18 mouse cellular contexts compared by ENCODE assay signal in genomic region chr13:94253052-94253451, GRCm38 (mm10). TPM values are rescaled to one million over a fixed set of nuclear protein-coding genes. Genes with fewer than 3 reads are reported as not detected.
A peak's percentile ranks its signal among the peaks of the same experiment; 100 is the strongest.
DNase-seq lines count a peak whose midpoint lies in the region; ATAC-seq and TF ChIP-seq lines count a peak whose summit lies in the region.
"Had no signal": no experiment of that assay in that cellular context is flagged by ENCODE, and none has a peak within 500 bp of the region (broad histone marks: within the 10 kb centered on the region; RNA-seq: fewer than 3 reads in every experiment).

No protein-coding gene starts in this region.

- no peak for DNase-seq in liver, postnatal 0 days
- DNase-seq in stomach, postnatal 0 days (ENCODE audit: low spot score), result peak; percentile 33
- no peak for DNase-seq in kidney, adult 9 months
- DNase-seq: adrenal gland, adult 2 months; adrenal gland, postnatal 25 days; cerebellum, adult 18-20 months; cerebellum, adult 9-11 months; cerebellum, postnatal 36 days; gastrocnemius, adult 2 months; gastrocnemius, postnatal 25 days had no signal

- H3K4me3 ChIP-seq in liver, postnatal 0 days (ENCODE audit: low read depth, low read length), result no peak overlapping the region
- no peak overlapping the region for H3K4me3 ChIP-seq in liver, embryonic 12.5 days
- H3K4me3 ChIP-seq in intestine, embryonic 16.5 days (ENCODE audit: low read length), result no peak overlapping the region
- no peak overlapping the region for H3K4me3 ChIP-seq in small intestine, adult 2 months (ENCODE audit: low read depth, low read length)
- H3K4me3 ChIP-seq in stomach, postnatal 0 days (ENCODE audit: low read depth, low read length), result no peak overlapping the region
- H3K4me3 ChIP-seq in kidney, embryonic 14.5 days (ENCODE audit: low read length), result no peak overlapping the region
- H3K4me3 ChIP-seq: embryonic facial prominence, embryonic 10.5 days; gastrocnemius, adult 2 months; heart, embryonic 12.5 days; hindbrain, embryonic 10.5 days had no signal

- ATAC-seq in liver, postnatal 0 days, result no peak
- ATAC-seq in liver, embryonic 12.5 days, result no peak
- peak; percentile 60 for ATAC-seq in intestine, embryonic 16.5 days
- ATAC-seq in stomach, postnatal 0 days (ENCODE audit: low FRiP score, low TSS enrichment), result peak; percentile 49
- no peak for ATAC-seq in kidney, embryonic 14.5 days (ENCODE audit: low FRiP score, low TSS enrichment)
- ATAC-seq: forebrain, embryonic 14.5 days had no signal

- no peaks in the 10 kb centered on the region for H3K36me3 ChIP-seq in liver, postnatal 0 days (replicated peaks; ENCODE audit: insufficient read depth, low read length)
- H3K36me3 ChIP-seq in liver, embryonic 12.5 days, result no peaks in the 10 kb centered on the region
- H3K36me3 ChIP-seq in intestine, embryonic 16.5 days (ENCODE audit: control insufficient read depth, insufficient read depth, low read length), result no peaks in the 10 kb centered on the region
- H3K36me3 ChIP-seq in small intestine, adult 2 months (ENCODE audit: control insufficient read depth, insufficient read depth, low read length), result no peaks in the 10 kb centered on the region
- no peaks in the 10 kb centered on the region for H3K36me3 ChIP-seq in stomach, postnatal 0 days (ENCODE audit: control insufficient read depth, insufficient read depth, low read length)
- no peaks in the 10 kb centered on the region for H3K36me3 ChIP-seq in kidney, embryonic 14.5 days (ENCODE audit: control insufficient read depth, insufficient read depth, low read length)
- H3K36me3 ChIP-seq: embryonic facial prominence, embryonic 10.5 days; hindbrain, embryonic 10.5 days had no signal

- H3K9me3 ChIP-seq in liver, postnatal 0 days (ENCODE audit: low read length), result no peaks in the 10 kb centered on the region
- H3K9me3 ChIP-seq in liver, embryonic 12.5 days (replicated peaks), result no peaks in the 10 kb centered on the region
- no peaks in the 10 kb centered on the region for H3K9me3 ChIP-seq in intestine, embryonic 16.5 days (ENCODE audit: control insufficient read depth, low read length)
- H3K9me3 ChIP-seq in stomach, postnatal 0 days (ENCODE audit: control insufficient read depth, low read length), result no peaks in the 10 kb centered on the region
- H3K9me3 ChIP-seq in kidney, embryonic 14.5 days (ENCODE audit: control insufficient read depth, low read length), result no peaks in the 10 kb centered on the region
- H3K9me3 ChIP-seq: embryonic facial prominence, embryonic 10.5 days had no signal

- WGBS in liver, postnatal 0 days (ENCODE audit: insufficient replicate concordance), result 73% methylated on average over 5 of the region's 5 CpGs
- 86% methylated on average over 5 of the region's 5 CpGs for WGBS in liver, embryonic 12.5 days (ENCODE audit: insufficient replicate concordance)
- 53% methylated on average over 5 of the region's 5 CpGs for WGBS in intestine, embryonic 16.5 days
- 24% methylated on average over 5 of the region's 5 CpGs for WGBS in small intestine, adult 2 months
- WGBS in stomach, postnatal 0 days, result 56% methylated on average over 5 of the region's 5 CpGs
- 68% methylated on average over 5 of the region's 5 CpGs for WGBS in kidney, embryonic 14.5 days

- TF ChIP-seq CTCF in liver, postnatal 0 days (IDR thresholded peaks at IDR 0.05; ENCODE audit: low read depth), result no peak
- no peak for TF ChIP-seq CTCF in small intestine, adult 2 months (IDR thresholded peaks at IDR 0.05; ENCODE audit: extremely low read depth, insufficient read length, insufficient replicate concordance, low read depth, low read length)
- no peak for TF ChIP-seq CTCF in stomach, postnatal 0 days (IDR thresholded peaks at IDR 0.05; ENCODE audit: low read depth)

- H3K9ac ChIP-seq in liver, postnatal 0 days (replicated peaks), result no peak overlapping the region
- H3K9ac ChIP-seq in liver, embryonic 12.5 days, result no peak overlapping the region
- no peak overlapping the region for H3K9ac ChIP-seq in intestine, embryonic 16.5 days (ENCODE audit: low read depth, low read length)
- H3K9ac ChIP-seq in stomach, postnatal 0 days (ENCODE audit: low read length), result no peak overlapping the region
- H3K9ac ChIP-seq in kidney, embryonic 14.5 days (ENCODE audit: low read depth, low read length), result no peak overlapping the region
- H3K9ac ChIP-seq: heart, embryonic 12.5 days had no signal

- no peak for TF ChIP-seq POLR2A in small intestine, adult 2 months (IDR thresholded peaks at IDR 0.05; ENCODE audit: low read depth, low read length)

- H3K4me2 ChIP-seq in liver, postnatal 0 days (ENCODE audit: low read depth, low read length), result peak overlapping the region; percentile 33; the same call in 1 of the 2 replicates
- H3K4me2 ChIP-seq in liver, embryonic 12.5 days, result no peak overlapping the region
- peak overlapping the region; percentile 19; the same call in 1 of the 2 replicates for H3K4me2 ChIP-seq in intestine, embryonic 16.5 days (ENCODE audit: low read depth, low read length)
- H3K4me2 ChIP-seq in stomach, postnatal 0 days (replicated peaks; ENCODE audit: low read depth), result no peak overlapping the region
- H3K4me2 ChIP-seq in kidney, embryonic 14.5 days (replicated peaks; ENCODE audit: low read depth, low read length), result no peak overlapping the region
- H3K4me2 ChIP-seq: heart, embryonic 12.5 days had no signal

- no peaks in the 10 kb centered on the region for H3K27me3 ChIP-seq in liver, postnatal 0 days (ENCODE audit: insufficient read depth, low read length)
- no peaks in the 10 kb centered on the region for H3K27me3 ChIP-seq in liver, embryonic 12.5 days (replicated peaks)
- H3K27me3 ChIP-seq in intestine, embryonic 16.5 days (replicated peaks; ENCODE audit: control insufficient read depth, insufficient read depth, low read length), result no peaks in the 10 kb centered on the region
- H3K27me3 ChIP-seq in small intestine, adult 2 months (ENCODE audit: control insufficient read depth, insufficient read depth, low read length), result no peaks in the 10 kb centered on the region
- H3K27me3 ChIP-seq in stomach, postnatal 0 days (ENCODE audit: control insufficient read depth, insufficient read depth, low read length), result no peaks in the 10 kb centered on the region
- H3K27me3 ChIP-seq in kidney, embryonic 14.5 days (ENCODE audit: control insufficient read depth, insufficient read depth, low read length), result no peaks in the 10 kb centered on the region
- H3K27me3 ChIP-seq: heart, embryonic 12.5 days had no signal

- TF ChIP-seq EP300 in liver, postnatal 0 days (IDR thresholded peaks at IDR 0.05; ENCODE audit: low read depth), result no peak
- TF ChIP-seq EP300 in stomach, postnatal 0 days (optimal IDR thresholded peaks at IDR 0.05), result no peak

- H3K27ac ChIP-seq in liver, postnatal 0 days (ENCODE audit: low read depth), result peak overlapping the region; percentile 53
- no peak overlapping the region for H3K27ac ChIP-seq in liver, embryonic 12.5 days
- peak overlapping the region; percentile 37; the same call in 1 of the 2 replicates for H3K27ac ChIP-seq in intestine, embryonic 16.5 days (ENCODE audit: low read length)
- peak overlapping the region; percentile 84 for H3K27ac ChIP-seq in small intestine, adult 2 months (ENCODE audit: insufficient read depth, low read depth, low read length)
- H3K27ac ChIP-seq in stomach, postnatal 0 days (replicated peaks), result peak overlapping the region; percentile 46; the same call in 1 of the 2 replicates
- H3K27ac ChIP-seq in kidney, embryonic 14.5 days (ENCODE audit: low read depth, low read length), result no peak overlapping the region
- H3K27ac ChIP-seq: embryonic facial prominence, embryonic 10.5 days; gastrocnemius, adult 2 months; hindbrain, embryonic 10.5 days had no signal

- peaks cover 15% of the 10 kb centered on the region for H3K4me1 ChIP-seq in liver, postnatal 0 days (ENCODE audit: insufficient read depth)
- H3K4me1 ChIP-seq in liver, embryonic 12.5 days, result peaks cover 24% of the 10 kb centered on the region
- H3K4me1 ChIP-seq in intestine, embryonic 16.5 days (ENCODE audit: control insufficient read depth, insufficient read depth, low read length), result peaks cover 14% of the 10 kb centered on the region
- peaks cover 17% of the 10 kb centered on the region for H3K4me1 ChIP-seq in small intestine, adult 2 months (ENCODE audit: control insufficient read depth, insufficient read depth, insufficient read length, low read length)
- H3K4me1 ChIP-seq in stomach, postnatal 0 days (replicated peaks; ENCODE audit: control insufficient read depth, insufficient read depth), result no peaks in the 10 kb centered on the region; the same call in 1 of the 2 replicates
- H3K4me1 ChIP-seq in kidney, embryonic 14.5 days (ENCODE audit: control insufficient read depth, insufficient read depth, low read length), result no peaks in the 10 kb centered on the region
- H3K4me1 ChIP-seq: hindbrain, embryonic 10.5 days had no signal

RNA-seq across cellular contexts. Expression of gene Scamp1, which starts 32.6 kb away (rescaled TPM):
- 12.0 and 13.8 TPM in 2 replicates for polyA plus RNA-seq in liver, postnatal 0 days (2015; fragmentation: Nextera tagmentation; extraction: Ambion mirVana)
- polyA plus RNA-seq in liver, embryonic 12.5 days (2016; fragmentation: Nextera tagmentation; extraction: Ambion mirVana), result 11.7 TPM in 2 replicates
- polyA plus RNA-seq in intestine, embryonic 16.5 days (2015; fragmentation: Nextera tagmentation; extraction: Ambion mirVana), result 26.9 and 29.1 TPM in 2 replicates
- polyA plus RNA-seq in small intestine, adult 2 months (2012; rRNA removed), result 5.7 and 7.9 TPM in 2 replicates
- 33.8 and 34.7 TPM in 2 replicates for polyA plus RNA-seq in stomach, postnatal 0 days (2015; fragmentation: Nextera tagmentation; extraction: Ambion mirVana)
- 17.7 and 34.4 TPM in 2 replicates for polyA plus RNA-seq in kidney, embryonic 14.5 days (2014; fragmentation: Nextera tagmentation; extraction: Ambion mirVana)

Comparison
In these comparisons a context has a peak if more than half of its experiments do, and no peak if none do; other contexts are left out.
1. H3K27ac ChIP-seq: peak in liver, postnatal 0 days (single experiment), intestine, embryonic 16.5 days (single experiment), small intestine, adult 2 months (single experiment) and stomach, postnatal 0 days (single experiment); none in liver, embryonic 12.5 days (single experiment) and kidney, embryonic 14.5 days (single experiment).
2. H3K4me2 ChIP-seq: peak in liver, postnatal 0 days (single experiment) and intestine, embryonic 16.5 days (single experiment); none in liver, embryonic 12.5 days (single experiment), stomach, postnatal 0 days (single experiment) and kidney, embryonic 14.5 days (single experiment).
3. ATAC-seq: peak in intestine, embryonic 16.5 days (single experiment) and stomach, postnatal 0 days (single experiment); none in liver, postnatal 0 days (single experiment), liver, embryonic 12.5 days (single experiment) and kidney, embryonic 14.5 days (single experiment).